Mouse (Mus musculus) hindbrain, embryonic 11.5 days (tissue): ENCODE results near the gene Uaca. TPM values are rescaled to one million over a fixed set of nuclear protein-coding genes. Genes with fewer than 3 reads are reported as not detected.

Experiments
- ATAC-seq: fragments of 200-750 bp; cut with Nextera tagmentation; 2 replicates; pipeline ENCODE4 v1.8.0; 2017; ENCODE audit warnings: mild to moderate bottlenecking, moderate TSS enrichment, moderate library complexity; ENCODE audit not compliant: low FRiP score
- DNase-seq: peaks from one replicate; pipeline ENCODE4 v3.0.0-alpha.2; 2015; ENCODE audit warnings: low spot score
- H3K27ac ChIP-seq: fragments of 300-500 bp; sonication (generic); 2 replicates; pipeline ENCODE4 v1.5.1; 2014; ENCODE audit warnings: mild to moderate bottlenecking, low read depth, low read length
- H3K27me3 ChIP-seq: fragments of 300-500 bp; sonication (generic); 2 replicates; pipeline ENCODE4 v1.6.1; 2014; ENCODE audit warnings: mild to moderate bottlenecking, low read length, moderate library complexity, mixed read lengths; ENCODE audit not compliant: control insufficient read depth, insufficient read depth
- H3K36me3 ChIP-seq: fragments of 300-500 bp; sonication (generic); 2 replicates; pipeline ENCODE4 v1.6.1; 2014; ENCODE audit warnings: mild to moderate bottlenecking, low read length, moderate library complexity, mixed read lengths; ENCODE audit not compliant: control insufficient read depth, insufficient read depth
- H3K4me1 ChIP-seq: fragments of 300-500 bp; sonication (generic); replicated peaks from 2 replicates; pipeline ENCODE4 v1.6.1; 2014; ENCODE audit warnings: low read length, mixed read lengths; ENCODE audit not compliant: control insufficient read depth, insufficient read depth
- H3K4me2 ChIP-seq: fragments of 300-500 bp; sonication (generic); replicated peaks from 2 replicates; pipeline ENCODE4 v1.6.1; 2014; ENCODE audit warnings: mild to moderate bottlenecking, low read depth, low read length
- H3K4me3 ChIP-seq: fragments of 300-500 bp; sonication (generic); 2 replicates; pipeline ENCODE4 v1.5.1; 2014; ENCODE audit warnings: low read depth, low read length
- H3K9ac ChIP-seq: fragments of 300-500 bp; sonication (generic); 2 replicates; pipeline ENCODE4 v1.6.1; 2014; ENCODE audit warnings: low read depth, low read length
- H3K9me3 ChIP-seq: fragments of 300-500 bp; sonication (generic); 2 replicates; pipeline ENCODE4 v1.6.1; 2016; ENCODE audit warnings: low read length; ENCODE audit not compliant: control insufficient read depth
- WGBS: fragments of 180-500 bp; shearing (Covaris S2); extraction: QIAGEN DNeasy Blood & Tissue Kit; methylation state at CpG from one replicate; pipeline ENCODE4 v1.1.7; 2014; 5-methylcytosine and 5-hydroxymethylcytosine counted together
- polyA plus RNA-seq: library from polyadenylated mRNA; unstranded; fragments of >200 nt; fragmentation: Nextera tagmentation; extraction: Ambion mirVana; gene quantifications from 2 replicates; pipeline ENCODE4 v1.2.1, GENCODE M21; 2014

Uaca gene
- polyA plus RNA-seq, 1 experiment from 2014 or later, result 22.3 TPM

- ATAC-seq (no peak), DNase-seq (peak; percentile 70)
- 23% methylated on average over 1 of the region's 1 CpGs for WGBS
- no peaks in the 10 kb centered on the region for H3K9me3 ChIP-seq
- no peak overlapping the region for H3K4me2 ChIP-seq
- H3K27ac ChIP-seq, result no peak overlapping the region
- no peaks in the 10 kb centered on the region for H3K4me1 ChIP-seq
- H3K27me3 ChIP-seq, result no peaks in the 10 kb centered on the region
- H3K36me3 ChIP-seq, result no peaks in the 10 kb centered on the region
- H3K9ac ChIP-seq, result no peak overlapping the region
- H3K4me3 ChIP-seq, result no peak overlapping the region
Observed at GRCm38 (mm10) chr9:60819340-60819739, 25.0 kb downstream of the Uaca start.

- Histone ChIP-seq H3K4me1 (no peaks in the 10 kb centered on the region), H3K27ac (no peak overlapping the region), H3K9ac (no peak overlapping the region), H3K9me3 (no peaks in the 10 kb centered on the region), H3K36me3 (no peaks in the 10 kb centered on the region), H3K27me3 (no peaks in the 10 kb centered on the region), H3K4me3 (no peak overlapping the region), H3K4me2 (no peak overlapping the region)
- 93% methylated on average over 4 of the region's 4 CpGs for WGBS
- ATAC-seq (no peak), DNase-seq (no peak)
Observed at GRCm38 (mm10) chr9:60821501-60821900, 27.2 kb downstream of the Uaca start.

- no peak overlapping the region for H3K4me2 ChIP-seq
- H3K27ac ChIP-seq, result no peak overlapping the region
- no peak overlapping the region for H3K9ac ChIP-seq
- H3K9me3 ChIP-seq, result no peaks in the 10 kb centered on the region
- no peaks in the 10 kb centered on the region for H3K36me3 ChIP-seq
- H3K4me1 ChIP-seq, result no peaks in the 10 kb centered on the region
- DNase-seq (no peak), ATAC-seq (no peak)
- H3K4me3 ChIP-seq, result no peak overlapping the region
- no peaks in the 10 kb centered on the region for H3K27me3 ChIP-seq
- 93% methylated on average over 6 of the region's 6 CpGs for WGBS
Observed at GRCm38 (mm10) chr9:60822681-60823080, 28.3 kb downstream of the Uaca start.

- ATAC-seq, result no peak
- DNase-seq, result no peak
- H3K9ac ChIP-seq, result no peak overlapping the region
- no peaks in the 10 kb centered on the region for H3K36me3 ChIP-seq
- H3K4me2 ChIP-seq, result no peak overlapping the region
- WGBS, result 96% methylated on average over 7 of the region's 7 CpGs
- H3K4me1 ChIP-seq, result no peaks in the 10 kb centered on the region
- H3K27ac ChIP-seq, result no peak overlapping the region
- no peaks in the 10 kb centered on the region for H3K27me3 ChIP-seq
- H3K9me3 ChIP-seq, result no peaks in the 10 kb centered on the region
- H3K4me3 ChIP-seq, result no peak overlapping the region
Observed at GRCm38 (mm10) chr9:60825506-60825905, 31.2 kb downstream of the Uaca start.

- H3K27me3 ChIP-seq, result no peaks in the 10 kb centered on the region
- no peak for ATAC-seq
- no peak overlapping the region for H3K4me2 ChIP-seq
- H3K27ac ChIP-seq, result no peak overlapping the region
- WGBS, result 81% methylated on average over 7 of the region's 7 CpGs
- no peak overlapping the region for H3K9ac ChIP-seq
- H3K36me3 ChIP-seq, result no peaks in the 10 kb centered on the region
- DNase-seq, result no peak
- no peak overlapping the region for H3K4me3 ChIP-seq
- no peaks in the 10 kb centered on the region for H3K9me3 ChIP-seq
- H3K4me1 ChIP-seq, result no peaks in the 10 kb centered on the region
Observed at GRCm38 (mm10) chr9:60826759-60827158, 32.4 kb downstream of the Uaca start.

GRCm38 (mm10) chr9:60828196-60828595, 33.9 kb downstream of the Uaca start:
- 83% methylated on average over 2 of the region's 2 CpGs for WGBS
- Histone ChIP-seq H3K4me2 (no peak overlapping the region), H3K27ac (no peak overlapping the region), H3K4me1 (no peaks in the 10 kb centered on the region), H3K27me3 (no peaks in the 10 kb centered on the region), H3K9ac (no peak overlapping the region), H3K9me3 (no peaks in the 10 kb centered on the region), H3K36me3 (no peaks in the 10 kb centered on the region), H3K4me3 (no peak overlapping the region)
- ATAC-seq (no peak), DNase-seq (no peak)

- no peaks in the 10 kb centered on the region for H3K36me3 ChIP-seq
- H3K27me3 ChIP-seq, result no peaks in the 10 kb centered on the region
- H3K9me3 ChIP-seq, result no peaks in the 10 kb centered on the region
- WGBS, result 74% methylated on average over 4 of the region's 4 CpGs
- H3K4me1 ChIP-seq, result no peaks in the 10 kb centered on the region
- H3K4me3 ChIP-seq, result no peak overlapping the region
- H3K9ac ChIP-seq, result no peak overlapping the region
- ATAC-seq (no peak), DNase-seq (no peak)
- no peak overlapping the region for H3K27ac ChIP-seq
- no peak overlapping the region for H3K4me2 ChIP-seq
Observed at GRCm38 (mm10) chr9:60829610-60830009, 35.3 kb downstream of the Uaca start.

GRCm38 (mm10) chr9:60830079-60830478, 35.7 kb downstream of the Uaca start:
- Histone ChIP-seq H3K36me3 (no peaks in the 10 kb centered on the region), H3K9me3 (no peaks in the 10 kb centered on the region), H3K4me1 (no peaks in the 10 kb centered on the region), H3K27me3 (no peaks in the 10 kb centered on the region), H3K27ac (no peak overlapping the region), H3K4me2 (no peak overlapping the region), H3K9ac (no peak overlapping the region), H3K4me3 (no peak overlapping the region)
- DNase-seq (no peak), ATAC-seq (no peak)
- 87% methylated on average over 3 of the region's 3 CpGs for WGBS

- Histone ChIP-seq H3K4me2 (no peak overlapping the region), H3K4me1 (no peaks in the 10 kb centered on the region), H3K36me3 (no peaks in the 10 kb centered on the region), H3K4me3 (no peak overlapping the region), H3K27ac (no peak overlapping the region), H3K9ac (no peak overlapping the region), H3K9me3 (no peaks in the 10 kb centered on the region), H3K27me3 (no peaks in the 10 kb centered on the region)
- 95% methylated on average over 8 of the region's 8 CpGs for WGBS
- DNase-seq, result no peak
- ATAC-seq, result no peak
Observed at GRCm38 (mm10) chr9:60832233-60832632, 37.9 kb downstream of the Uaca start.
